Mouse (Mus musculus) ES-CJ7 (cell line): ENCODE data around the gene Isl1.

Experiments
- DNase-seq: peaks from one replicate; pipeline ENCODE4 v3.0.0; 2011; ENCODE audit warnings: low read depth, low spot score

Gene Isl1

DNA sequence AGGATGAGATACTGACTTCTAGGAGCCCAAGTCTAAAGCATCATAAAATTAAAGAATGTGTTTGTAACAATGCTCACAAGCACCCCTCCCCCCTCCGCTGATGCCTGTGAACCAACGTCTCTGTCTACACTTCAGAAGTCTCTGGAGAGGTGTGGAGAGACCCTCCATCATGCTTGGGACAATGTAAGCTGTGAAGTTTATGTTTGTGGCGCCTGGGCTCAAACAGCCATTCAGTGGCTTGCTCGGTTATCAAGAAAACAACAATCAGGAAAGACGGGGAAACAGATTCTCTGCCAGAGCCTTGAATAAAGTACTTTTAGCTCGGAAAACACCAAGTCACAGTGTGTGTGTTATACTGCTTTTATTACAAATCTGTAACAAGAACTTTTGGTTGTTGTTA, 14.8 kb downstream of the Isl1 start:
- no peak for DNase-seq

DNA sequence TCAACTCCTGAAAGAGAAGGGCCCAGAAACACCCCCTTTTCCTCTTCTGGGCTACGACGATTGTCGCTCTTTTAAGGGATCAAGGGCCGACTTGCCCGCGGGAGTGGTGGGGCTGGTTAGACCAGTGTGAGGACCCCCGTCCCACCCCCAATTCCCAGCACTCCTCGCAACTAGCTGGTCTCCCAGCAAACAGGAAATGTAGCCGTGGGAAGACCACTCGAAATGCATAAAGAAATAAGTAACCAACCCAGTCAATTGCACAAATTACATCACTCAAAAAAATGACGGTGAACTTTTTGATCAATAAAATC, 15.4 kb downstream of the Isl1 start:
- no peak for DNase-seq

DNA sequence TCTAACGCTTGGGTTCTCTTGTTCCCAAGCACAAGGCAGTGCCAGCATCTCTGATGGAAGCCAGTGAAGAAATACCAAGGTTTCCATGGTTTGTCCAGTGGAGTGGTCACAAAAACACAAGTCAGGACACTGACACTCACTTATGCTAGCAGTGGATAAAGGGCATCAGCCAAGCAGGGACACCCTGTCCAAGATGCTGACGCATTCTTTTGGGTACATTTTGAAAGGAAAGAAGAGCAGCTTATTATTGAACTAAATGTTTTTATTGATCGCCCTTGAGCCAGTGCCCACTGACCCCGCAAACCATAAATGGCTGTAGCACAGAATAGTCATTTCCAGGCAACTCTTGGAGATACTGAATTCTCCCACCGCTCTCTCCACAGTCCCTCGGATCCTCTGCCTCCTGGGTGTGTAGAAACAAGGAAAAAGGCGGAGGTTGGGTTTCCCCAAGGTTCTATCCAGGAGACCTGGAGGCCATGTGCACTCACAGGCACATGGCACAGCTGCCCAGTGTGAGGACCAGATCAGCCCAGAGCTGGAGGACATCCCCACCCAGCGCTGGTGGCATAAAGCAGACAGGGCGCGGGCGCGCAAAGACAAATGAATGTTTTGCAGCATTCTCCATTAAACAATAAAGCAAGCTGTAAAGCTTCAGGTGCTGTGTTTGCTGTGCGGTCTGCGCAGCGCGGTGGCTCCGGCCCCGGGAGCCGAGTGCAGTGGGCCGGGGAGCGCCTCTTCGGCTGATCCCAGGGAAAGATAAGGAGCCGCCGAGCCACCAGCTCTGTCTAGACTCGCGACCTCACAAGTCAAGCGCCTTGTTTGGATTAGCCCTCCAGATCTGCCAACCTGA, 16.0 kb downstream of the Isl1 start:
- DNase-seq: peak; percentile 32

DNA sequence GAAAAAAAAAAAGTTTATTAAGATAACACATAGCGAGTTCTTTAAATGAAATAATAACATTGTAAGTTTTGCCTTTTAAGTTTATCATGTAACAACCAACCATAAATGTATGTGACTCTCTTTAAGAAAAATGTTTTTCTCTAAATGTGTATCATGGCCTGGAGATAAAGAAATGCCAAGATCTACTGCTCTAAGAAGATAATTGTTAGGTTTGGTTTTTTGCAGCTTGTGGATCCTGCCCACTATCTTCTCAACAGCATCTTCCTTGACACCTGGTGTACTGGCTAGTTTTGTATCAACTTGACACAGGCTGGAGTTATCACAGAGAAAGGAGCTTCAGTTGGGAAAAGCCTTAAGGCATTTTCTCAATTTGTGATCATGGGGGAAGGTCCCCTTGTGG, 19.8 kb downstream of the Isl1 start:
- no peak for DNase-seq

GRCm38 (mm10) chr13:116279207-116279772, 30.2 kb downstream of the Isl1 start:
- DNase-seq: no peak
